Mouse (Mus musculus): ENCODE measurements around the gene Rbm14.
"Not testable (repeated sequence)": the region's sequence is repeated elsewhere in the genome, so short reads cannot be mapped to it uniquely, and the experiment has no call there.

Gene Rbm14

DNA sequence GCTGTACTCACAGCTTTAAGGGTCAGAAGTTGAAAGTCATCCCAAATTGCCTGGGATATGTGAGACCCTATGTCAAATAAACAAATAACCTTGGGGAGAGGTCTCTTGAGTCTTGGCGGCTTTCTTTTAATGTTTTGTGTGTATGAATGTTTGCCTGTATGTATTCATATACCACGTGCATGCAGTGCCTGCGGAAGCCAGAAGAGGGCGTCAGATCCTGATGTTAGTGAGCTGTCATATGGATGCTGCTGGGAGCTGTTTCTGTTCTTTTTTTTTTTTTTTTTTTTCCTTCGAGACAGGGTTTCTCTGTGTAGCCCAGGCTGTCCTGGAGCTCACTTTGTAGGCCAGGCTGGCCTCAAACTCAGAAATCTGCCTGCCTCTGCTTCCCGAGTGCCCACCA lies 1.6 kb upstream of the Rbm14 start:
- no peak for DNase-seq (ENCODE audit: low read depth, low spot score)

DNA sequence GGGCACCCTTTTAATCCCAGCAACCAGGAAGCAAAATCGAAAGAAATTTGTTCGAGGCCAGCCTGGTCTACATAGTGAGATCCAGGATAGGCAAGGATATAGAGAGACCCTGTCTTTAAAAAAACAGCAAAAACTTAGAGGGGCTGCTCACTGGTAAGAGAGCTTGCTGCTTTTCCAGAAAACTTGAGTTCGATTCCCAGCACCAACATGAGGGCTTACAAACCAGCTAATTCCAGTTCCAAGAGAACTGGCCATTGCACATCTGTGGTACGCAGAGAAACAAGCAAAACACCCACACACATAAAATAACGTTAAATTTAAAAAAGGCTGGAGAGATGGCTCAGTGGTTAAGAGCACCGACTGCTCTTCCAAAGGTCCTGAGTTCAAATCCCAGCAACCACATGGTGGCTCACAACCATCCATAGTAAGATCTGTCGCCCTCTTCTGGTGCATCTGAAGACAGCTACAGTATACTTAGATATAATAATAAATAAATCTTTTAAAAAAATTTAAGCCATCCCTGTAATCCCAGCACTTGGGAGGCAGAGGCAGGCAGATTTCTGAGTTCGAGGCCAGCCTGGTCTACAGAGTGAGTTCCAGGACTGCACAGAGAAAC lies 1.0 kb upstream of the Rbm14 start:
- DNase-seq (ENCODE audit: low read depth, low spot score) = not testable (repeated sequence)

DNA sequence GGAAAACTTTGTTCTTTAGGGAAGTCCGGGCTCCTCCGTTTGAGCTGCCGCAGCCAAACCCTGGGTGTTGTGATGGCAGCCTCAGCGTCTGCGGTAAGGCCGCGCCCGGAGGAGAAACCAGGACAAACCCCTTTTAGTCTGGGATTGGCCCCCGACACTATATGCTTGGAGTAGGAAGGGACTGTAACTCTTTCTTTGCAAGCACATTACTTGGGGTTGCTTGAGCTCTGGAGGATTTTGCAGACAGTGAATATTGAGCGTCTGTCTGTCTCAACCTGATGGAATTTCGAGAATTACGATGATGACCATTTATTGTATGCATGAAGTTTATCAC lies 442 bp upstream of the Rbm14 start:
- DNase-seq (ENCODE audit: low read depth, low spot score) = no peak

DNA sequence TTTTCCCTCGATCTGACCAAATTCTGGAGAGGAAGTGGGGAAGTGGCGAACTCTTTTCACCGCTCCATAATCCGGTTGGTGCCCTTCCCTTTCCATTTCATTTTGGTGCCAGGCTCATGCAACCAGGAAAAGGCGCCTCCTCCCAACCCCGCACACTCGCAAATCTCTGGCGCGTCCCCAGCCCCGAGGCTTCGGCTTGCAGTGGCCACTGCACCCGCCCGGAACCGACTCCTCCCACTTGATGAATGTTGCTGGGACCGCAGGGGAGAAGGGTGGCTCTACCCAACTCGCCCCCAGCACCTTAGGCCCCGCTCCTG lies 730 bp downstream of the Rbm14 start:
- DNase-seq (ENCODE audit: low read depth, low spot score) = no peak

DNA sequence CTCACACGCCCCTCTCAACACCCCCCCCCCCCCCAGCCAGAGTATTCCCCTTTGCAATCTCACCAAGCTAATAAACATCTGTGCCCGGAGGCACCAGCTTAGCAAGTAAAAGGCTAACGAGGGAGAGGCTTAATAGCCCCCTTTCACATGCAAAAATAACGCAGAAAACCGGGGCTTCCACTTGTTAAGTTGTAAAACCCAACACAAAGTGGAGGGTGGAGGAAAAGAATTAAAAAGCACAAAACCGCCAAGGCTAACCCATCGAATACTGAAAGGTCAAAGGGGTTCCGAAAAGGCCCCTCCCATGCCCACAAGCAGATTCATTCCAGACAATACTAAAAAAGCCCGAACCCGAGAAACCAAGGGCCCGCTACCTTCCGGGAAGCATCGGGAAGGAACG lies 1.1 kb downstream of the Rbm14 start:
- DNase-seq (ENCODE audit: low read depth, low spot score) = no peak

DNA sequence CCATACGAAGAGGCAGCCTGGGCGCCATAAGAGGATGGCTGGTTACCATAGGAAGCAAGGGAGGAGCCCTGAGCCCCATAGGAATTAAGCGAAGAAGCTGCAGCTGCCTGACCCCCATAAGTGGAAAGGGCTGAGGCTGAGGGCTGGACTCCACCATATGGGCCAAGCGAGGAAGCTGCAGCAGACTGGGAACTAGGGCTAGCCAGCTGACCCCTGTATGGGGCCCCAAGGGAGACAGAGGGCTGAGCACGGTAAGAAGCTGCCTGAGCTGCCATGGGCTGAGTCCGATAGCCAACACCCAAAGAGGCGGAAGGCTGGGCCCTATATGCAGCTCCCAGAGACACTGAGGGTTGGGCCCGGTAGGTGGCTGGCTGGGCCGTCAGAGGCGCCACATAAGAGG lies 8.2 kb downstream of the Rbm14 start:
- DNase-seq (ENCODE audit: low read depth, low spot score) = no peak

DNA sequence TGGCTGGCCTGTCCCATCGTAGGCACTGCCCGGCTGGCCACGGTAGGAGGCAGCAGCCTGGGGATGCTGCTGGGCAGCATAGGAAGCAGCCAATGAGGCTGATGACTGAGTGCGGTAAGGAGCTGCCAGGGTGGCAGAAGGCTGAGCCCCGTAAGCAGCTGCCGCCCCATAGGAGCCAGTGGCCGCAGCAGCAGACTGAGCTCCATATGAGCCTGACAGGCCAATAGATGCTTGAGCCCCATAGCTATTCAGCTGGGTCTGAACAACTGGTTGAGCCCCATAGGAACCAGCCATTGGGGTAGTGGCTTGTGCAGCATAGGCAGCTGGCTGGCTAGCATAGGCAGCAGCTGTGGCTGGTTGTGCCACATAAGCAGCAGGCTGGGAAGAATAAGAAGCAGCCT lies 8.7 kb downstream of the Rbm14 start:
- peak; percentile 71 for DNase-seq (ENCODE audit: low read depth, low spot score)

DNA sequence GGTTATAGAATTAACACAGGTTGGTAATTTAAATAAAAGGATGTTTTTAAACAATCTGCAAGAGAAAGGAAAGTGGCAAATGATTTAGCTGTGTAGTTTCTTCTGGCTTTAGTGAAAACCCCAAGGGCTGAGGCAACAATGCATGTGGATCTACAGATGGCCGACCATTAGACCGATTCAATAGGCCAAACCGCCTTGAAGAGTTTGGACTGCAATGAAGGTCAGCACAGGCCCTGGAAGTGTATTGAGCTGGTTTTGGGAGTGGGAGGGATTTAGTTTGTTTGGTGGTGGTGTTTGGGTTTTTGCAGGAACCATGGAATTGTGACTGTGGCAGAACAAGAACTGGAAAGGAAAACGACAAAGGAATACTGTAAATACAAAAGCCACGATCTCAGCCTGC lies 12.4 kb downstream of the Rbm14 start:
- no peak for DNase-seq (ENCODE audit: low read depth, low spot score)

DNA sequence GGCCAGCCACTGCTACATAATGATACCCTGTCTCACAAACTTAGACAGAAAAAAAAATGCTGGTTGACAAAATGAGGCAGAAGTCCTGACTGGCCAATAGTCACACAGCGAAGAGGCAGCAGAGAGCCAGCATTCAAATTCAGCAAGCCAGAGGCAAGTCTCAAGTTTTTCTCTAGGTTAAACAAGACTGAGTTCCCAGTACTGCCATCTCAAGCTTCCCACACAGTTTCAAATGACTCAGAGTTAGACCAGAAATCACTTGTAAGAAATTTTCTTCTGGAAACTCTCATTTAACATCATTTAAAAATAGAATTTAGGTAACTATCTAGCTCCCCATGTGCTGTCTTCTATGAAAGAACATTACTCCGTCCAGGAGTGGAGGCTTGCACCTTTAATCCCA lies 13.6 kb downstream of the Rbm14 start:
- DNase-seq (ENCODE audit: low read depth, low spot score) = peak; percentile 76

DNA sequence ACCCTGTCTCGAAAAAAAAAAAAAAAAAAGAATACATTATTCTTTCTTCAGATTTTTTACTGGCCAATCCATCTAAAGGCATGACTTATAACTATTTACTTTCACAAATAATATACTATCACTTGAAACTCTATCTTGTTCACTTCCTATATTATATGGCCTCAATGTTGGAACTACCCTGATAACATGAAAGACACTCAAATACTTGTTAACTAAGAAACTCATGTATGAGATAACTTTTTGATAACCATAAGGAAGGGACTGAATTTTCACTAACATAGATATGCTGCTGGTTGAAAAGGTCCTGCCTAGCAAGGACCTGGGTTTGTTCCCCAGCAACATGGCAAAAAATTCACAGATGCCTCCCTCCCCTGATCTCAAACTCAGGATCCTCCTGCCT lies 15.5 kb downstream of the Rbm14 start:
- no peak for DNase-seq (ENCODE audit: low read depth, low spot score)

DNA sequence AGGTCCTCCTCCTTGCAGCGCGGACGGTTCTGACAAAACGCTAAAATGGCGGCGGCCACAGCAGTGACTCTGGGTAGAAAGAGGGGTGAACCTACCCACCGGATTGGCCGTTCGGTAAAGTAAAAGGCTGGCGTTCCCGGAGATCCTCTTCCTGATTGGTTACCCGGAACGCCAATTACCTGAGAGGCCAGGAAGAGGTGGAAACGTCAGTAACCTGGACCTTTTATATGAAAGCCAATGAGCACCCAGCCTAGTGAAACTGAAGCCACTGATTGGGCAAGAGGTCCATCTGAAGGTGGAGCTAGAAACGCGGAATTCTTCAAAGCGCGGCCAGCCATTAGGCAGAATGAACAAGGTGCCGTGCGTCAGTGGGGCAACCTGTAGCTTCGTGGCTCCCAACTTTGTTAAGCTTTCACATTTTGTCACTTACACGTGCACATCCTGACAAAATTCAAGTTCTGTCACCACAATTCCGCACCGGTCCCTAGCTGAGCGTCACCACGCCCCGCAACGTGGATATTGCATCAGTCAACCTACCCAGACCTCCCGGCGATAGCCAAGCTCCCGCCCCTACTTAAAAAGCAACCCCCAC lies 17.5 kb downstream of the Rbm14 start, which contains the start of gene Rbm4:
Gene Rbm4, minus strand, starts transcription at position 71 of the 592 bp plus-strand sequence.
- peak; percentile 100 for DNase-seq (ENCODE audit: low read depth, low spot score)

DNA sequence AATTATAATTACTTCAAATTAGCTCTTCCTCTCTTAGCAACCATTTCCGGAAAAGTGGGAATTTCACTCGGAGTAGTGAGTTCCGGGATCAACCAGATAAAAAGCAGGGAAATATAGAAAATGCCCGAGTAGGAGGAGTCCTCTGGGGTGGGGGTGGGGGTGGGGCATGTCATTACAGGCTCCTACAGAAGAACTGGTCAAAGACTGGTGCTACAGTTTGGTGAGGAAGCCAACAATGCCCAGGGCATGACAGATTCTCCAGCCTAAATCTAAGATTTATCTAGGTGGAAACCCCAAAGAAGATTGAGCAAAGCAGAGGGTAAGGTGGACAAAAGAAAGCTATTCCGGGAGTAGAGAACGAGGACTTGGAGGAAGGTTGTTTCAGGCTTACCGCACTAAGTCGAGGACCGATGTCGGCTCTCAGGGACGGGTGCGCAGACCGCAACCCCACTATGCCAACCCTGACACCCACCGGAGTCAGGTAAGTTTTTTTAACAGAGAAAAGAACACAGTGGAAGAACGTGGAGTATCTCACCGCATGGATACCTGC lies 18.1 kb downstream of the Rbm14 start:
- peak; percentile 20 for DNase-seq (ENCODE audit: low read depth, low spot score)

DNA sequence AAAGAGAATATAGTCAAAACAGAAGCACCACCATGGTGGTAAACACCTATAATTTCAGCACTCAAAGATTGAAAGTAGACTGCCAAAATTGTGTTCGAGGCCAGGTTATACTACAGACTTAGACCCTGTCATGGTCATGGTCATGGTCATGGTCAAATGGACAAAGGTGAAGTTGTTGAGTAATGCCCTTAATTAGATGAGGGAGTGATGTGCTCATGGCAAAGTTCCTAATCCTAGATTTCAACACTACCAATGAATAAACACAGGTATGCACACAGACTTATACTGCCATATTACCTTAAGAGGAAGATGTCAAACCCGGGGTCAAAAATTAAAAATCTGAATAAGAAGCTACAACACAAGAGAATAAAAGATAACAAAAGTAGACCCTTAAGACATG lies 25.1 kb downstream of the Rbm14 start:
- no peak for DNase-seq (ENCODE audit: low read depth, low spot score)

DNA sequence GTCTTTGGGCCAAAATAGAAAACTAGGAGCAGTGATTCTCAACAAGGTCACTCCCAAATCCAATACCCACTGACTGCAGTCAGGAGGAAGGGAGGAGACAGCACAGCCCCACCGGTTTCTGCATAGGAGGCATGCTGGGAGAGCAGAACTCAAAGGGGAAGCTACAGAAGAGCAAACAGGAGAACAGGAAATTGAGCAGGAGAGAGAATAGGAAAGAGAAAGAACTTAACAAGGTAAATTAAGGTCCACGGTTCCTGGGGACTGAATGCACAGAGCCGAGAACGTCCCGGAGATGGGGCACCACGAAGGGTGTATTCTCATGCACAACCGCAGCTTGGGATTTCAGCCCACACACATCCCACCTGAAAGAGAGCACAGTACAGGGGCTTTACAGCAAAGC lies 26.2 kb downstream of the Rbm14 start:
- no peak for DNase-seq (ENCODE audit: low read depth, low spot score)

DNA sequence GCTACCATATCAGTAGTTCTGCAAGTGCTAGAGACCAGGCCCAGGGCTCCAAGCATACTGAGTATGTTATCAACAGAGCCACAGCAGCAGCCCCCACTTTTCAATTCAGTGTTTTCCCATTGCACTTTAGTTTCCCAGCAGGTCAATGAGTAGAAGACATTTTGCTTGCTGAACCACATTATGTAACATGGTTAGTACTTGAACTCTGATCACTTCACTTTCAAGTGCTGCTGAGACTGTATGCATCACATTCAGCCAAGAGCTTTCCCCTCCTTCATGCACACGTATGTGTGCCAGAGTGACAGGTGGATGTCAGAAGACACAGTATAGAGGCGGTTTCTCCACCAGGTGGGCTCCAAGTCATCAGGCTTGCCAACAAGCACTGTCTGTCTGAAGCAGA lies 28.5 kb downstream of the Rbm14 start:
- no peak for DNase-seq (ENCODE audit: low read depth, low spot score)

DNA sequence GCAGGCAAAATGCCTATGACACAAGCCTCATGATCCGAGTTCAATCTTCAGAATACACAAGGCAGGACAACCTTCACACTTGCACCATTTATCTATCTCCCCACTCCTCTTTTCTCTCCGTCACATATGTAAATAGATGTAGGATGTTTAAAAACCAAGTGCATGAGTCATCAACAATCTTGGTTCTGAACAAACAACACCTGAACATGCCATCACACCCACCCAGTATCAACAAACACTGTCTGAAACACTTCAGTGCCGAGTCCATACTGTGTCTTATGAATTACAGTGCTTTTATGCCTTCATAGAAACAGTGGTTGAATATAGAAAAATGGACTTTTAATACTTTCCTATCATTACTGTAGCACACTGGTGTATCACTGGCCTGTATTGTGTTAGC lies 38.6 kb downstream of the Rbm14 start:
- no peak for DNase-seq (ENCODE audit: low read depth, low spot score)

DNA sequence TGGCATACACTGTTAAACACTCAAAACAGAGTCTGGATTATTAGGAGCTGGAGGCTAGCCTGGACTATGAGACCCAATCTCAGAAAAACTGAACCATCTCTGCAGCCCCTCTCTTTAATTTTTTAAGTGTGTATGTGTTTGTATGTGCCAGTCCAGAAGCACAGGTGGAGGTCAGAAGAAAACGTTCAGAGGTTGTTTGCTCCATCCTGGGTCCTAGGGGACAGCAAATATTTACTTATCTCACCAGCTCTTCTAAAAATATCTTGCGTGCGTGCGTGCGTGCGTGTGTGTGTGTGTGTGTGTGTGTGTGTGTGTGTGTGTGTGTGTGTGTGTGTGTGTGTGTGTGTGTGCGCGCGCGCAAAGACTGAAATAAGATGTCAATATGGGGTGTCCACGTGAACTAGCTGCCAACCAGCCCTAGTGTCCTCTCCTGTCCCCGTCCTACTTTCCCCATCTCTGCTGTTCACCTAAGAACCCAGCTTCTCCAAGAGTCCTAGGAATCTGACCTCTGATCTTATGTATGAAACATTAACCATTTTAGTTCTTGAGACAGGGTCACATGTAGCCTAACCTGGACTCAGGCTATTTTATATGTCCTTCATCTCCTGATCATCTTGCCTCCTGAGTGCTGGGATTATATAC lies 43.8 kb downstream of the Rbm14 start:
- DNase-seq (ENCODE audit: low read depth, low spot score) = no peak

DNA sequence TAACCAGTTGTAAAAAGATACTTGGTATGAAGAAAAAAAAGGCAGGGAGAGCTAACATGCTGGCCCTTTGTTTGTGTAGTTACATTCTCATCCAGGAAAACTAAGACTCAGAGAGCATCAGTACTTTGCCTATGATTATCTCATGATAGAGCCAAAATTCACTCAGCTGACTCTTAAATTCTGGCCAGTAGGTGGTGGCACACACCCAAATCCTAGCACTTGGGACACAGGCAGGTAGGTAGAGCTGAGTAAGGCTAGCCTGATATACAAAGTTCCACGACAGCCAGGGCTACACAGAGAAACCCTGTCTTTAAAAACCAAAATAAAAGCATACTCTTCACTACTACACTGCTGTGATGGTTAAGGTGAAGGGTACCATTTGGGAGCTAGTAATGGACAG lies 48.6 kb downstream of the Rbm14 start:
- DNase-seq (ENCODE audit: low read depth, low spot score) = peak; percentile 75

DNA sequence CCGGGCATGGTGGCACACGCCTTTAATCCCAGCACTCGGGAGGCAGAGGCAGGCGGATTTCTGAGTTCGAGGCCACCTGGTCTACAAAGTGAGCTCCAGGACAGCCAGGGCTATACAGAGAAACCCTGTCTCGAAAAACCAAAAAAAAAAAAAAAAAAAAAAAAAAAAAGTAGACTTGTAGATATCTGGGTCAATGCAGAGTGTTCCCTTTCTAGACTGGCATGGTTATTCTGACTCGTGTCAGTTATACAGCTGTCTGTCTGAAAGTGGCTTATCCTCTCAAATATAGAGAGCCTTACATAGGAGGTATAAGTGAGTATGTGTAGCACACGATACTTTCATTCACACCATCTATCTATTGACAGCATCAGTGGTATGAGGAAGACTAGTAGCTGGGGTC lies 50.9 kb downstream of the Rbm14 start:
- DNase-seq (ENCODE audit: low read depth, low spot score) = not testable (repeated sequence)

DNA sequence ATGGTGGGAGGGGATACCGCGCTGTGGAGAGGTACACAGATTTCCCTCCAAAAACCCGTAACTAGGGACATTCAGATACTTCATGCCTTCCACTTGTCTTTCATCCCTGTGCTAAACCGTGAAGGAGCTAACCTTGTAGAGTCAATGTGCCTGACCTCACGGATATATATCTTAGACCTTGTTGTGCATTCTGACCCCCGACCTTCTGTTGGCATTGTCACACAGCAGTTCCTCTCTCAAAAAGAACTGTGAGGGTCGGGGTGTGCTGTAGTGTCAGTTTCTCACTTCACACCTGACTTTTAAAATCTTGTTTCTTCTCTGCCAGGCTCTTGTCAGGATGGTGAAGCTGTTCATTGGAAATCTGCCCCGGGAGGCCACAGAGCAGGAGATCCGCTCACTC lies 54.5 kb downstream of the Rbm14 start:
- no peak for DNase-seq (ENCODE audit: low read depth, low spot score)

DNA sequence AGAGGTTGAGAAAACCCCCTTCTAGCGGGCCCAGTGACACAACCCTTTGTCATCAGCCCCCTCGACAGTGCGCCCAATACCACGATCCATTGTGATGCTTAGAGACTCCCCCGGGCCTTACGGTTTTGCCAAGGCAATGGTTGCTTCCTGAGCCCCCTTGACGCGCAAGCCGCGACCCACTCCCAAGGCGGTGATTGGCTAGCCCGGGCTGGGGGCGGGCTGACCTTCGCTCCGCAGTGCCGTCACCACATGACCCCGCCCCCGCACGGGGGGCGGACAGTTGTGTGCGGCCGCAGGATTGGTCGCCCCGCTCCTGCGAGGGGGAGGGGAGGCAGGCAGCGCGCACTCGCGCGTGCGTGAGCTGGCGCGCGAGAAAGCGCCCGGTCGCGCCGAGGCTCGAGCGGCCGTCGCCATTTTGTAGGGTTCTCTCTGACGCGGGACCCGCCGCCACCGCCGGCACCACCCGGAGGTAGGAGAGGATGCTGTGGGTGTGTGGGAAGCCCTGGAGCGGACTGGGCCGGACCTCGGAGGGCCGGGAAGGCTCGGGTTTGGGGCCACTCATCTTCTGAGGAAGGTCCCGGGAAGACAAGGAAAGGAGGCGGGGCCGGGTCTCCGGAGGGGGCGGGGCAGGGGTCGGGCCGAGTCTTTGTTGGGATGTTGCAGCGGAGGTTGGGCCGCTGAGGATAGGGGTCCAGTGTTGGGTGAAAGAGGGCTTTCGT lies 55.1 kb downstream of the Rbm14 start, which contains the start of gene Rbm4b:
Gene Rbm4b, plus strand, starts transcription at position 305 of the 719 bp plus-strand sequence.
- DNase-seq (ENCODE audit: low read depth, low spot score) = peak; percentile 98

DNA sequence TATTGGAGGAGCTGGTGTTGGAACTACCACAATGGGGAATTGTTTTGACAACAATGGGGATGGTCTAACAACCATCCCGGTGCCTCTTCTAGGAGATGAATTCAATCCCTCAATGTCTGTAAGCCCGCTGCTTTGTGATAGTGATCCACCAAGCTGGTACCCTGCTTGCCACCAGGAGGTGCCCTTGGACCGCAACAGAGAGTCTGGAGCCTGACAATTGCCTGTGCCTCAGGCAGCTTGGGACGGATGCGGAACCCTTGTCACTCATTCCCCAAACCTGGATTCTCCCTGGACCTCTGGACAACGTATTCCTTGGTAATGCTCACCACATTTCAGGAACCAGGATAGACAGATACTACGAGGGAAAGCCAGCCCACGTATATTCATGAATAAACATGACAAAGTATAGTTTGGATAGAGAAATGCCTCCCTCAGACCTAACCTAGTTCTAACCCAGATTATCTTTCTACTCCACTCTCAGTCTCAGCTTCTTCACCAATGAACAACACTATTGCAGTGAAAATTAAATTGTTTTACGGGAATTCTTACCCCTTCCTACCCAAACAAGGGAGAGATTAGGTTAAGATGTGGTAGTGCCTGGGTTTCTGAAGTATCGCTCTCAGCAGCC lies 55.8 kb downstream of the Rbm14 start:
- peak; percentile 97 for DNase-seq (ENCODE audit: low read depth, low spot score)

Data from brain, adult 2 months (tissue).